Mouse (Mus musculus) limb, embryonic 12.5 days (tissue): ENCODE measurements around the gene Grk6. TPM values are rescaled to one million over a fixed set of nuclear protein-coding genes. Genes with fewer than 3 reads are reported as not detected.

Source experiments
- ATAC-seq: fragments of 200-750 bp; cut with Nextera tagmentation; 2 replicates; pipeline ENCODE4 v1.8.0; 2017; ENCODE audit warnings: low read depth, moderate TSS enrichment; ENCODE audit not compliant: insufficient number of reproducible peaks, insufficient read depth, low FRiP score, low TSS enrichment
- H3K27ac ChIP-seq: fragments of 300-500 bp; sonication (generic); 2 replicates; pipeline ENCODE4 v1.5.1; 2016; ENCODE audit warnings: mild to moderate bottlenecking, moderate library complexity
- H3K27me3 ChIP-seq: fragments of 300-500 bp; sonication (generic); 2 replicates; pipeline ENCODE4 v1.6.1; 2016; ENCODE audit warnings: mild to moderate bottlenecking, moderate library complexity
- H3K36me3 ChIP-seq: fragments of 300-500 bp; sonication (generic); 2 replicates; pipeline ENCODE4 v1.6.1; 2016; ENCODE audit warnings: mild to moderate bottlenecking, moderate library complexity
- H3K4me1 ChIP-seq: fragments of 300-500 bp; sonication (generic); replicated peaks from 2 replicates; pipeline ENCODE4 v1.6.1; 2016
- H3K4me2 ChIP-seq: fragments of 300-500 bp; sonication (generic); 2 replicates; pipeline ENCODE4 v1.6.1; 2016; ENCODE audit warnings: mild to moderate bottlenecking, moderate library complexity
- H3K4me3 ChIP-seq: fragments of 300-500 bp; sonication (generic); replicated peaks from 2 replicates; pipeline ENCODE4 v1.5.1; 2016; ENCODE audit warnings: mild to moderate bottlenecking
- H3K9ac ChIP-seq: fragments of 300-500 bp; sonication (generic); replicated peaks from 2 replicates; pipeline ENCODE4 v1.6.1; 2016; ENCODE audit warnings: mild to moderate bottlenecking, moderate library complexity
- H3K9me3 ChIP-seq: fragments of 300-500 bp; sonication (generic); 2 replicates; pipeline ENCODE4 v1.6.1; 2016; ENCODE audit warnings: mild to moderate bottlenecking, moderate library complexity
- WGBS: fragments of 180-500 bp; shearing (Covaris S2); methylation state at CpG from one replicate; pipeline ENCODE4 v1.1.7; 2016; 5-methylcytosine and 5-hydroxymethylcytosine counted together
- polyA plus RNA-seq: library from polyadenylated mRNA; unstranded; fragments of >200 nt; fragmentation: Nextera tagmentation; extraction: Ambion mirVana; gene quantifications from 2 replicates; pipeline ENCODE4 v1.2.1, GENCODE M21; 2016

Grk6 gene
- 66.6 and 69.1 TPM in 2 replicates for polyA plus RNA-seq

DNA sequence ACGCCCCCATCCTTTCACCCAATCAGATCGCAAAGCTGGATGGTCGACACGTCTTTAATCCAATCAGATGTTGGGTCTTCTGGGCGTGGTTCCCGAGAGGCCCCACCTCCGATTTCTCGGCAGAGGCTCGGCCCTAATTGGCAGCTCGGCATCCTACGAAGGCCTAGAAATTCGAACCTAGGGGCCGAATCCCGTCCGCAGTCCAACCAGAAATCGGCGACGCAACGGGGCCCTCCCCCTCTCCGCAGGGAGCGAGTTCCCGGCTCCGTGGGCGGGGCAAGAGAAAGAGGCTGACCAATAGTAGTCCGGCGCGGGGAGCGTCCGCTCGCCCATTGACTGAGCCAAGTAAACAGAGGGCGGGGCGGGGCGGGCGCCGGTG is at the start of gene Grk6:
TSS of gene Grk6 (plus strand) at position 136 of the 379 bp plus-strand sequence.
- Histone ChIP-seq H3K36me3 (peaks cover 13% of the 10 kb centered on the region), H3K4me2 (peak within 1 kb of the TSS; percentile 74), H3K27ac (peak within 1 kb of the TSS; percentile 96), H3K9me3 (no peaks in the 10 kb centered on the region), H3K27me3 (no peaks in the 10 kb centered on the region), H3K4me1 (peaks cover 25% of the 10 kb centered on the region), H3K9ac (peak within 1 kb of the TSS; percentile 96), H3K4me3 (peak within 1 kb of the TSS; percentile 85)
- WGBS, result under 1% methylated on average over 31 of the region's 35 CpGs
- ATAC-seq, result peak; percentile 96

DNA sequence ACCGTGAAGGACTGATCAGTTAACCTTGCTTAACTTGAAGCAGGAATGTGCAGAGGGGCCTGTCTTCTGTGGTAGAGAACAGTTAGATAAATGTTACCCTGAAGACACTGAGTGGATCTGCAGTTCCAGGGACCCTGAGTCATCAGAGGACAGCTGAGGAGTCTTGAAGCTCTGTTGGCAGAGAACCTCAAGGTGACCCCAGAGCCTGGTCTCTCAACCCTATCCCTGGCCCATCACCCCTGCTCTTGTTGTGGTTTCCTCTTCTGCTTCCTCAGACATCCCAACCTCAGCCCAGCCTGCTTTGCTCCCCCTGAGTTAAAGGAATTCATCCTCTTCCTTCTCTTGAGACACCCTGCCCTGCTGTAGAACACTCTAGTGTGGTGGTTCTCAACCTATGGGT is 46.8 kb upstream of the Grk6 start, which contains the start of gene Slc34a1:
TSS of gene Slc34a1 (plus strand) at position 100 of the 400 bp plus-strand sequence.
- H3K27me3 ChIP-seq, result peaks cover 30% of the 10 kb centered on the region
- no peak within 1 kb of the TSS for H3K4me3 ChIP-seq
- H3K36me3 ChIP-seq, result no peaks in the 10 kb centered on the region
- ATAC-seq, result no peak
- H3K4me1 ChIP-seq, result no peaks in the 10 kb centered on the region
- no peak within 1 kb of the TSS for H3K9ac ChIP-seq
- no peak within 1 kb of the TSS for H3K27ac ChIP-seq
- no peak within 1 kb of the TSS for H3K4me2 ChIP-seq
- no peaks in the 10 kb centered on the region for H3K9me3 ChIP-seq
- 85% methylated on average over 1 of the region's 1 CpGs for WGBS

DNA sequence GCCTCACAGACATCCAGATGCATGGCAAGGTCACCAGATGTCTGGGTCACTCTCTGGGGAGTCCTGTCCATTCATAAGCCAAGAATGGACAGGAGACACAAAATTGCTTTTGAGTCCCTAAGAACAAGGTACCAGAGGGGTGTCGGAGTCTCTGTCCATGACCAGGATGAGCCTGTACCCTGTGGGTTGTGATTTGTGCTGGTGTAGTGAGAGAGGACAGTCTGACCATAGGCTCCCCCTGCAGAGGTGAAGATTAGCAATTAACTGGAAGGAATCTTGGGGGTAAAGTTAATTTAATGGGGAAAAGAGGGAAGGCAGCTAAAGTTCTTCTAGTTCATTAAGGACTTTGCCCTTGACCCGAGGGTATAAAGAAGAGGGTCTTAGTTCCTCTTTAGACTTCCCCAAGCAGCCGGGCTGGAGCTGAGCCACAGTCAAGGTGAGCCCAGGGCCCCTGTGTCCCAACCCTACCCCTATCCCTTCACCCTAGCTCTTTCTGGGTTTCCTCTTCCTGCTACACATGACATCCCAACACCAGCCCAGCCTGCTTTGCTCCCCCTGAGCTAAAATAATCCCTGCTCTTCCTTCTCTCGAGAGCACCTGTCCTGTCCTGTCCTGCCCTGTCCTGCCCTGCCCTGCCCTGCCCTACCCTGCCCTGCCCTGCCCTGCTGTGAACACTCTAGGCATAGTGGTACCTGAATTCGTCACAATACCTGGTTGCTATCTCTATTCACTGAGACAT is 45.4 kb upstream of the Grk6 start:
- no peak for ATAC-seq
- peaks cover 30% of the 10 kb centered on the region for H3K27me3 ChIP-seq

DNA sequence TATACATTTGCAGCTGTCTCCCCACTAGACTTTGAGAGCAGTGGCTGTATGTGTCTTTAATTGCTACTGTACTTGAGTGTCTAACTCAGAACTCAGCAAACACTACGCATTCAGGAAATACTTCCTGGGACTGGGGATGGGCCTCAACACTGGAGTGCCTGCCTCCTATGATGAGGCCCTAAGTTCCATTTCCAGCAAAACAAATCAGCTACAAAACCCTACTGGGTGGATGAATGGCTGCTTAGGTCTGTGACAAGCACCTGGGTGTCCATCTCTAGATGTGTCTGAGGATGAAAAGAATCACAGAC is 44.9 kb upstream of the Grk6 start:
- H3K9ac ChIP-seq, result no peak overlapping the region
- H3K27ac ChIP-seq, result no peak overlapping the region
- no peaks in the 10 kb centered on the region for H3K9me3 ChIP-seq
- H3K27me3 ChIP-seq, result peaks cover 28% of the 10 kb centered on the region
- H3K4me1 ChIP-seq, result no peaks in the 10 kb centered on the region; the same call in 1 of the 2 replicates
- ATAC-seq, result no peak
- no peaks in the 10 kb centered on the region for H3K36me3 ChIP-seq
- H3K4me3 ChIP-seq, result no peak overlapping the region
- WGBS, result 90% methylated on average over 1 of the region's 1 CpGs
- no peak overlapping the region for H3K4me2 ChIP-seq

More for the DNA sequence above, 45.4 kb upstream of the Grk6 start:
- Histone ChIP-seq H3K9me3 (no peaks in the 10 kb centered on the region), H3K36me3 (no peaks in the 10 kb centered on the region), H3K27ac (no peak overlapping the region), H3K9ac (no peak overlapping the region), H3K4me2 (no peak overlapping the region), H3K4me1 (no peaks in the 10 kb centered on the region), H3K4me3 (no peak overlapping the region)
- 74% methylated on average over 5 of the region's 5 CpGs for WGBS

DNA sequence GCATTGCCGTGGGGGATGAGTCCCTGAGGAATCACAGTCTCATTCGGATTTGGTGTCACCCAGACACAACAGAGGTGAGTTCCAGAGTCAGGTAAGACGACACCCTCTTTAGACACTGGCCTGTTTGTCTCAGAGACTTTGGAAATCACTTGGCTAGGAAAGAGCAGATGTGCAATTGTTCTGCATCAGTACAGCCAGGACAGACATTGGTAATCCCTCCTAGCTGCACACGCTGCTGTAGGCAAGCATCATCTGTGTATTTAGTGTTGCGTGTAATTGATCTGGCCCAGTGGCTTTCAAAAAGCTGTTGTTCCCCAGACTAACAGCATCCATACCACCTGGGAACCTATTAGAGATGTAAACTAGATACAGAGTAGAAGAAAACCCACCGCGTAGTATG is 41.6 kb upstream of the Grk6 start:
- Histone ChIP-seq H3K9me3 (no peaks in the 10 kb centered on the region), H3K27ac (no peak overlapping the region), H3K4me1 (peaks cover 7% of the 10 kb centered on the region), H3K4me3 (no peak overlapping the region), H3K4me2 (no peak overlapping the region), H3K27me3 (peaks cover 29% of the 10 kb centered on the region), H3K9ac (no peak overlapping the region), H3K36me3 (no peaks in the 10 kb centered on the region)
- 80% methylated on average over 7 of the region's 7 CpGs for whole genome bisulfite sequencing
- ATAC-seq, result no peak

DNA sequence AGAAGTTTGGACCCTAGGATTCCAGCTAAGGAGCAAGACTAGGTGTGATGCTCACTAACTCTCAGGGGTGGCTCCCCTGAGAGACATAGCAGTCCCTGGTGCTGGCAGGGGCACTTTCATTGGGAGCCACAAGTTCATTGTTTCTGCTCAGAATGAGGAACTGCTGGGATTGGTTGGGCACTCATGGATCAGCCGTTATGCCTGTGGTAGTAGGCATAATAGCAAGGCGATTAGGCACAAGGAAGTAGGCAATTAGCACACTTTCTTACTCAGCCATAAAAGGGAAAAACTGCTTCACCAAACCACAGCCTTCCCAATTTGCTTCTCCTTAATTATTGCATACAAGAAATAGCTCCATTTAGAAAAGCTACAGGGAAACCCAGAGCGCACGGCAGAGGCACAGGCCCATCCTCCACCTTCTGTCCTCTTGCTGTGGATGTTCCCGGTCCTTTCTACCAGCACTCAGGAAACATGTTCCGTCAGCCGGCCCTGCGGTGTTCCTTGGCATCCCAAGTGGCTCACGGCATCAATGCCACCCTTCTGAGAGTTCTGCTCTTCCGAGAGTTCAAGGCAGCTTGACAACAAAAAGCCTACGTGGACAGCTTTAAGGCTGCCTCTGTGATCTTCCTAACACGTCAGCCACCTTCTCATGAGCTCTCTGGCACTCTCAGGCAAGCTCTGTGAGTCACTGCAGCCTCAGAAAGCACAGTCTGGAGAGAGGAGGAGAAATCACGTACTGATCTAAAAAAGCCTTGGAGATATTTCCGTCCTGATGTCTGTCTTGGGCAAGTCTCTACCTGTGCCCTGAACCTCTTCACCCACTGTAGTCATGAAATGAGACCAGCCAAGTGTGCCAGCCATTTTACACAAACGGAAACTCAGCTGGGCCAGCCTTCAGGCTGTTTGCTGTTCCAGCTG is 40.7 kb upstream of the Grk6 start:
- Histone ChIP-seq H3K27ac (no peak overlapping the region), H3K4me3 (no peak overlapping the region), H3K9ac (no peak overlapping the region), H3K27me3 (peaks cover 27% of the 10 kb centered on the region), H3K4me2 (no peak overlapping the region), H3K9me3 (no peaks in the 10 kb centered on the region), H3K36me3 (no peaks in the 10 kb centered on the region), H3K4me1 (peaks cover 7% of the 10 kb centered on the region)
- no peak for ATAC-seq
- whole genome bisulfite sequencing, result 66% methylated on average over 15 of the region's 15 CpGs

DNA sequence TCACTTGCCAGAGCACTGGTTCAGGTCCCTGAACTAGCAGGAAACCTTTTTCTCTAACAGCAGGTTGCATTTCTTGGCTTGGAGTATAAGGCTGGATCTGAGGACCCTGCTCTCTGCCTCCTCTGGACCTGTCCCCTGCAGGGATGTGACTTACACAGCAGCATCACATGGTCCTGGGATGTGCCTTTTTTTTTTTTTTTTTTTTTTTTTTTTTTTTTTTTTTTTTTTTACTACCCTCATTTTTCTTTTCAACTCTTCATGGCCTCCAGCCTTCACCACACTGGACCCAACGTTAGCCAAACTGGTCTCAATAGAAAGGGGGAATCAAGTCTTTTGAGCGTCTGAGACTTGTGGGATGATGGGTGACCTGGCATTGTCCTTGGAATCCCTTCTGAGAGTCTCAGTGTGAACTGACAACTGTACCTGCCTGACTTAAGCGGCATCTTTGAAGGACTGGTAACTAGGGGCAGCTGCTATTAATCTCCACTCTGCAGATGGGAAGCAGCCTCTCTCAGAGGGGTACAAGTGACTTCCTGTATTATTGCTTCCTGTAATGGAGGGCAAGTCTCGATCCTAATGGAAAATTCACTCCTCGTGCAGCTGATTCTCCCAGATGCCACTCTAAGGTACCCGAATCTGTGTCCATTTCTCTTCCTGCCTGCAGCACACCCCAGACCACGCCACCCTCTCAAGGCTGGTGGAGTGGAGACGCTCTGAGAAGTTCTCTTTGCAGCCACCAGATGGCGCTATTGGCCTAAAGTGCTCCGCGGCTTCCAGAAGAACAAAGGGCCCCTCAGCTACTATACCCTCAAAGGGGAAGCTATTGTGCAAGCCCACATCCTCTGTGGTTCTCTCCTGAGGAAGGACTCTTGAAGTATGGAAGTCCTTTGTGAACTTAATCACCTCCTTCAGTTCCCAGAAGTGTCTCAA is 39.8 kb upstream of the Grk6 start:
- Histone ChIP-seq H3K36me3 (no peaks in the 10 kb centered on the region), H3K9ac (peak overlapping the region; percentile 44), H3K27ac (0 out of 2 replicates have a peak overlapping the region, but pooled peaks have one; percentile 50), H3K27me3 (peaks cover 30% of the 10 kb centered on the region), H3K4me3 (no peak overlapping the region), H3K9me3 (no peaks in the 10 kb centered on the region), H3K4me1 (peaks cover 7% of the 10 kb centered on the region), H3K4me2 (peak overlapping the region; percentile 41)
- peak; percentile 80 for ATAC-seq
- 8% methylated on average over 11 of the region's 11 CpGs for WGBS

DNA sequence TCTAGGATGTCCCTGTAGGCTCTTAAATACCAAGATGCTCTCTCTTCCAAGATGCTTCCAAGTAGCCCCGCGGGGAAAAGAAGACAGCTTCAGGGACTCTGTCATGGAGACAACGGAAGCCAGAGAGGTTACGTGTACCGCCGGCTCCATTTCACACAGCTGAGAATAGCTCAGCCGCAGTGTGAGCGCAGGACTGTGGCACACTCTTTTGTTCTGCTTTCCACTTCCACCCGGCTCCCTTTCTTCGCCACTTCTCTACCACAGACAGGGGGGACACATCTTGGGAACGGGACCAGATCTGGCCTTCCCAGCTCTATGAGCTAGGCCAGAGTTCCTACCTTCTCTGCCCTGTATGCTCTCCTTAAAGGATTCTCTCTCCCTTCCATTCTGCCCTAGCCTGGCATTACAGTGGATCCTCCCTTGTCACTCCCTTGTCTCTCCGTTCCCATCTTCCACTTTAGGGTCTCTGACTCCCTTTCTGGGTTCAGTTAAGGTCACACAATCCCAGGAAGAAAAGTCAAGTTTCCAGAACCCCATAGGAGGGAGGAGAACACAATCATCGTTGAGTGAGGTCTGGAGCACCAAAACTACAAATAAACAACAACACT is 39.0 kb upstream of the Grk6 start:
- Histone ChIP-seq H3K4me2 (peak overlapping the region; percentile 41; the same call in 1 of the 2 replicates), H3K4me3 (no peak overlapping the region)

DNA sequence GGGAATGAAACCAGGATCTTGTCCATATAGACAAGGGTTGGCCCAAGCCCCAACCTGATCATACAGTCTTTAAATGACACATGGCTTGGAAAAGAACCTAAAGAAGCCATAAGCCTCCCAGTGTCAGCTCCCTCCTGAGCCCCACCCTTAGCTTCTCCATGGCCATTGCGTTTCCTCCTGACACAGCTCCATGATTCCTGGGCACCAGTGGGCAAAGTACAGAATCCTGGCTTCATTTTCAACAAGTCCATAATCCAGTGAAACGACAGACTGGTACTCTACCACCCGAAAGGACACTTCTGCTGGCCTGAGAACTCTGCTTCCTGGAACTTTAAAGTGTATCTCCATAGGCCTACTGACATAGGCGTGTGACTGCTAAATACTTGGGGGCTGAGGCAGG is 37.5 kb upstream of the Grk6 start:
- Histone ChIP-seq H3K9ac (no peak overlapping the region), H3K4me1 (peaks cover 7% of the 10 kb centered on the region), H3K27ac (no peak overlapping the region), H3K4me3 (no peak overlapping the region), H3K9me3 (no peaks in the 10 kb centered on the region), H3K27me3 (peaks cover 21% of the 10 kb centered on the region), H3K4me2 (no peak overlapping the region), H3K36me3 (no peaks in the 10 kb centered on the region)
- 85% methylated on average over 4 of the region's 4 CpGs for WGBS
- no peak for ATAC-seq

More for the DNA sequence above, 39.0 kb upstream of the Grk6 start:
- Histone ChIP-seq H3K36me3 (no peaks in the 10 kb centered on the region), H3K9ac (0 out of 2 replicates have a peak overlapping the region, but pooled peaks have one; percentile 37), H3K4me1 (peaks cover 7% of the 10 kb centered on the region), H3K27me3 (peaks cover 24% of the 10 kb centered on the region), H3K9me3 (no peaks in the 10 kb centered on the region), H3K27ac (0 out of 2 replicates have a peak overlapping the region, but pooled peaks have one; percentile 50)
- peak; percentile 46; the same call in 1 of the 2 replicates for ATAC-seq
- 72% methylated on average over 13 of the region's 13 CpGs for WGBS

DNA sequence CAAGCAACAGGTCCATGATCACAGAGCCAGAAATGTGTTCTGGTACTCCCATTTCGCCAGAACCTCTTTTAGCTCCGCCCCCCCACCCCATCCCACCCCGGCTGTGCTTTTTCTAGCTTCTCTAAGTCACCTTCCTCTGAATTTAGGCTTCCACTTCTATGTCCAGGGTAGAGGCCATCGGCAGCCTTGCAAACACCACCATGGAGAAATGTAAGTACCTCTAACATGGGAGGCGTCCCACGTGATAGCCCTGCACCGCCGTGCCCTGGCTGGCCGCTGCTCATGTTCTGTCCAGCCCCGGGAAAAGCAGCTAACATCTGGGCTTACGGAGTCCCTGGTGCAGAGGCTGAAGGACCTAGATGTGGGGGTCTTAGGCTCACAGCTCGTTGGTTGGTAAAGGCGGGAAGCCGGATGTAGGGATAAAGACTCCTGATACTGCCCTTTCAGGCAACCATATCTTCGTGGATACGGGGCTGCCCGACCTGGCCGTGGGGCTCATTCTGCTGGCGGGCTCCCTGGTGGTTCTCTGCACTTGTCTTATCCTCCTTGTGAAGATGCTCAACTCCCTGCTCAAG is 36.2 kb upstream of the Grk6 start:
- no peak overlapping the region for H3K27ac ChIP-seq
- H3K9ac ChIP-seq, result no peak overlapping the region
- H3K9me3 ChIP-seq, result no peaks in the 10 kb centered on the region
- no peak for ATAC-seq
- no peak overlapping the region for H3K4me2 ChIP-seq
- peaks cover 25% of the 10 kb centered on the region for H3K27me3 ChIP-seq
- H3K36me3 ChIP-seq, result no peaks in the 10 kb centered on the region
- H3K4me3 ChIP-seq, result no peak overlapping the region
- peaks cover 7% of the 10 kb centered on the region for H3K4me1 ChIP-seq
- 82% methylated on average over 19 of the region's 19 CpGs for WGBS
